Mouse (Mus musculus) granulocyte monocyte progenitor cell, adult 5-6 weeks (primary cell): ENCODE data around the gene Pimreg. TPM values are rescaled to one million over a fixed set of nuclear protein-coding genes. Genes with fewer than 3 reads are reported as not detected.

ENCODE experiments used
- total RNA-seq, 2 experiments: library from RNA; stranded (forward) in 1 of 2; stranded (reverse) in 1 of 2; fragments of 200-712, 200-1000 nt in 1 of 2; fragments of >200 nt in 1 of 2; fragmentation: Nextera tagmentation in 1 of 2; gene quantifications; 2 replicates each; pipeline ENCODE4 v1.2.3; 2014 to 2017

The Pimreg gene
- total RNA-seq, 2 experiments from 2014 or later, result 14.4 to 17.0 TPM

Other genes starting within 250 kb of the Pimreg start
- not detected in 2 replicates for gene Aipl1, start 4.5 kb upstream of the Pimreg start, total RNA-seq (2014; fragmentation: Nextera tagmentation)
- 0.41 and 1.1 TPM in 2 replicates for gene Aipl1, start 4.5 kb upstream of the Pimreg start, total RNA-seq (2017)
- not detected in 2 replicates for gene Pitpnm3, start 93.7 kb downstream of the Pimreg start, total RNA-seq (2014; fragmentation: Nextera tagmentation)
- gene Pitpnm3, start 93.7 kb downstream of the Pimreg start, total RNA-seq (2017), result not detected in 2 replicates
- gene Gm43951, start 164.8 kb downstream of the Pimreg start, total RNA-seq (2014; fragmentation: Nextera tagmentation), result 0.21 TPM in 1 of 2 replicates, not detected in the other
- 1.0 and 1.1 TPM in 2 replicates for gene Gm43951, start 164.8 kb downstream of the Pimreg start, total RNA-seq (2017)
- 10.4 and 12.1 TPM in 2 replicates for gene 4933427D14Rik, start 165.4 kb downstream of the Pimreg start, total RNA-seq (2014; fragmentation: Nextera tagmentation)
- gene 4933427D14Rik, start 165.4 kb downstream of the Pimreg start, total RNA-seq (2017), result 7.2 and 34.4 TPM in 2 replicates
- 115 and 151 TPM in 2 replicates for gene Txndc17, start 165.5 kb downstream of the Pimreg start, total RNA-seq (2014; fragmentation: Nextera tagmentation)
- gene Txndc17, start 165.5 kb downstream of the Pimreg start, total RNA-seq (2017), result 36.3 and 66.3 TPM in 2 replicates
- 12.2 and 12.4 TPM in 2 replicates for gene Med31, start 173.6 kb downstream of the Pimreg start, total RNA-seq (2014; fragmentation: Nextera tagmentation)
- 12.7 and 20.9 TPM in 2 replicates for gene Med31, start 173.6 kb downstream of the Pimreg start, total RNA-seq (2017)
- gene Slc13a5, start 225.2 kb downstream of the Pimreg start, total RNA-seq (2014; fragmentation: Nextera tagmentation), result not detected in 2 replicates
- not detected in 2 replicates for gene Slc13a5, start 225.2 kb downstream of the Pimreg start, total RNA-seq (2017)